Mouse (Mus musculus) testis, adult 2 months (tissue): Measurements from ENCODE around the gene Zfp787. TPM values are rescaled to one million over a fixed set of nuclear protein-coding genes. Genes with fewer than 3 reads are reported as not detected.
"Not testable (repeated sequence)": the region's sequence is repeated elsewhere in the genome, so short reads cannot be mapped to it uniquely, and the experiment has no call there.

Experiments
- H3K27ac ChIP-seq: fragments of 200-500 bp; 2 replicates; pipeline ENCODE4 v1.5.1; 2012; ENCODE audit warnings: low read depth, low read length; ENCODE audit not compliant: control insufficient read depth, insufficient read depth
- H3K27me3 ChIP-seq: fragments of 200-500 bp; 2 replicates; pipeline ENCODE4 v1.6.1; 2012; ENCODE audit warnings: mild to moderate bottlenecking, low read length, moderate library complexity; ENCODE audit not compliant: control insufficient read depth, insufficient read depth
- H3K36me3 ChIP-seq: fragments of 200-500 bp; 2 replicates; pipeline ENCODE4 v1.6.1; 2012; ENCODE audit warnings: mild to moderate bottlenecking, low read length; ENCODE audit not compliant: control insufficient read depth, insufficient read depth
- H3K4me1 ChIP-seq: fragments of 200-500 bp; 2 replicates; pipeline ENCODE4 v1.6.1; 2012; ENCODE audit warnings: low read length; ENCODE audit not compliant: control insufficient read depth, insufficient read depth
- H3K4me3 ChIP-seq: fragments of 200-500 bp; 2 replicates; pipeline ENCODE4 v1.5.1; 2012; ENCODE audit warnings: low read depth, mild to moderate bottlenecking, low read length, moderate library complexity, mixed read lengths; ENCODE audit not compliant: control insufficient read depth
- CTCF ChIP-seq: fragments of 200-500 bp; IDR thresholded peaks from 2 replicates; pipeline ENCODE4 v1.5.1; 2012; ENCODE audit warnings: low read depth, mild to moderate bottlenecking, inconsistent platforms, low read length, moderate library complexity; ENCODE audit not compliant: control insufficient read depth, insufficient read depth, insufficient replicate concordance
- POLR2A ChIP-seq: fragments of 200-500 bp; IDR thresholded peaks from 2 replicates; pipeline ENCODE4 v1.6.1; 2012; ENCODE audit warnings: low read depth, mild to moderate bottlenecking, inconsistent platforms, low read length, moderate library complexity; ENCODE audit not compliant: control insufficient read depth
- polyA plus RNA-seq: library from polyadenylated mRNA; depleted of rRNA; stranded (reverse); fragments of >200 nt; gene quantifications from 2 replicates; pipeline ENCODE4 v1.2.3, GENCODE M21; 2012

Gene Zfp787
- polyA plus RNA-seq, 1 experiment: 41.0 TPM

DNA sequence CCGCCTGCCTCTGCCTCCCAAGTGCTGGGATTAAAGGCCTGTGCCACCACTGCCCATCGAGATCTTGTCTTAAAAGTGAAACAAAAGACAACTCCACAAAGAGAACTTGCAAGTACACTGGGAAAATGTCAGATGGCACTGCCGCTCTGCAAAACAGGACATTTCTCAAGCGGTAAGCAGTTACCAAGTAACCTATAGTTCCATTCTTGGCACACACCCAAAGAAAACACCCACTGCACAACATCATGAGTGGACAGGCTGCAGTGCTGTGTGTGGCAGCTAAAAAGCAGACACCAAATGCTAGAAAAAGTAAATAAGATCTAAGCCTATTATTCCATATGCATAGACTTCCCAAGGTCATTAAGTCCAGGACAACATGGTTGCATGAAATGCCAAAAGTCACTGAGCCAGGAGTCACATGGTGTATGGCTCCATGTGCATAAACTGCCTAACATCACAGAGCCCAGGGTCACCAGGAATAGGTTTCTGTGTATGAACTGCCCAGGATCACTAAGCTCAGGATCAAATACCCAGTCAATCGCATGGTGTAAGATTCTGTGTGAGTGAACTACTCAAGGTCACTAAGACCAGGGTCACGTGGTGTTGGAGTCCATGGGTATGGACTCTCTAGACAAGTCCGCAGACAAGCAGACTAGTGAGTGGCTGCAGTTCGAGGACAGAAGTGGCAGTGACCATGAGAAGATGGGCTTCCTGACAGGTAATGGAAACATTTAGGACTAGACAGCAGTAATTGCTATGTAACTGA is 10.2 kb downstream of the Zfp787 start:
- TF ChIP-seq POLR2A (no peak), CTCF (no peak)

GRCm38 (mm10) chr7:6143991-6144531 is 11.7 kb downstream of the Zfp787 start:
- Histone ChIP-seq H3K27me3 (no peaks in the 10 kb centered on the region), H3K4me1 (peaks cover 8% of the 10 kb centered on the region), H3K36me3 (no peaks in the 10 kb centered on the region; the same call in 1 of the 2 replicates), H3K27ac (peak overlapping the region; percentile 30; the same call in 1 of the 2 replicates), H3K4me3 (no peak overlapping the region)
- TF ChIP-seq CTCF (no peak), POLR2A (no peak)

More for the DNA sequence above, 10.2 kb downstream of the Zfp787 start:
- H3K4me3 ChIP-seq: no peak overlapping the region
- H3K27me3 ChIP-seq: no peaks in the 10 kb centered on the region
- H3K4me1 ChIP-seq: peaks cover 10% of the 10 kb centered on the region
- H3K27ac ChIP-seq: peak overlapping the region; percentile 30
- no peaks in the 10 kb centered on the region; the same call in 1 of the 2 replicates for H3K36me3 ChIP-seq

GRCm38 (mm10) chr7:6139295-6139694 is 16.5 kb downstream of the Zfp787 start:
- no peak overlapping the region for H3K4me3 ChIP-seq
- TF ChIP-seq POLR2A (no peak), CTCF (no peak)
- H3K4me1 ChIP-seq: peaks cover 3% of the 10 kb centered on the region
- no peaks in the 10 kb centered on the region; the same call in 1 of the 2 replicates for H3K36me3 ChIP-seq
- H3K27me3 ChIP-seq: no peaks in the 10 kb centered on the region
- no peak overlapping the region for H3K27ac ChIP-seq

- Histone ChIP-seq H3K27ac (no peak overlapping the region), H3K4me3 (peak overlapping the region; percentile 27), H3K36me3 (no peaks in the 10 kb centered on the region), H3K4me1 (peaks cover 7% of the 10 kb centered on the region), H3K27me3 (no peaks in the 10 kb centered on the region)
- no peak for TF ChIP-seq POLR2A
- no peak for TF ChIP-seq CTCF
Observed at GRCm38 (mm10) chr7:6136497-6136896, 19.3 kb downstream of the Zfp787 start.

DNA sequence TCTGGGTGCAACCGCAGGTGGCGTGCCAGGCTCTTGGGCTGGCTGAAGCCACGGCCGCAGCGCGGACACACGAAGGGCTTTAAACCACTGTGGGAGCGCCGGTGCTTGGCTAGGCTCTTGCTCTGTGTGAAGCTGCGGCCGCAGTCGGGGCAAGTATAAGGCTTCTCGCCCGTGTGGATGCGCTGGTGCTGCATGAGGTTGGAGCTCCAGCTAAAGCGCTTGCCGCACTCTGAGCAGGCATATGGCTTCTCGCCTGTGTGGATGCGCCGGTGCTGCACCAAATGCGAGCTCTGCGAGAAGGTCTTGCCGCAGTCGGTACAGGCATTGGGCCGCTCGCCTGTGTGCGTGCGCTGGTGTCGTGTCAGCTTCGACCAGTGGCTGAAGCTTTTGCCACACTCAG is 23.2 kb downstream of the Zfp787 start:
- Histone ChIP-seq H3K36me3 (no peaks in the 10 kb centered on the region), H3K27me3 (no peaks in the 10 kb centered on the region), H3K4me1 (peaks cover 7% of the 10 kb centered on the region), H3K27ac (no peak overlapping the region), H3K4me3 (peak overlapping the region; percentile 20)
- TF ChIP-seq CTCF: no peak
- no peak for TF ChIP-seq POLR2A

DNA sequence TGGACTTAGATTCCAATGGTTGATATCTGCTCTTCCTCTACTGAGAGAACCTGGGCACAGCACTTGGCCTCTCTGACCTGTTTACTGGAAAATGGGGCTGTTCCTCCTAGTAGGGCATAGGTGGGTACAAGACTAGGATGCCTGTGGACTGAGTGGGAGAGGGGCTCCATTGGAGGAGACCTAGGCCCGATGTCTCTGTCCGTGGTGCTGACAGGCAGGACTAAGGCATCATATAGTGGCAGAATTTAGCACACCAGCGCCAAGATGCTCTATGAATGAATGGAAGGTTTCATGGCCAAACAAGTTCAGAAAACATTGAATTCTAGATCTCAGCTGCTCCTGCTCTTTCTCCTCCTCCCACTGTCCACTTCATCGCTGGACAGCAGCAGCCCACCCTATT is 25.5 kb downstream of the Zfp787 start:
- H3K4me3 ChIP-seq: no peak overlapping the region
- H3K36me3 ChIP-seq: no peaks in the 10 kb centered on the region
- no peak for TF ChIP-seq CTCF
- no peaks in the 10 kb centered on the region for H3K27me3 ChIP-seq
- H3K27ac ChIP-seq: no peak overlapping the region
- H3K4me1 ChIP-seq: peaks cover 7% of the 10 kb centered on the region

DNA sequence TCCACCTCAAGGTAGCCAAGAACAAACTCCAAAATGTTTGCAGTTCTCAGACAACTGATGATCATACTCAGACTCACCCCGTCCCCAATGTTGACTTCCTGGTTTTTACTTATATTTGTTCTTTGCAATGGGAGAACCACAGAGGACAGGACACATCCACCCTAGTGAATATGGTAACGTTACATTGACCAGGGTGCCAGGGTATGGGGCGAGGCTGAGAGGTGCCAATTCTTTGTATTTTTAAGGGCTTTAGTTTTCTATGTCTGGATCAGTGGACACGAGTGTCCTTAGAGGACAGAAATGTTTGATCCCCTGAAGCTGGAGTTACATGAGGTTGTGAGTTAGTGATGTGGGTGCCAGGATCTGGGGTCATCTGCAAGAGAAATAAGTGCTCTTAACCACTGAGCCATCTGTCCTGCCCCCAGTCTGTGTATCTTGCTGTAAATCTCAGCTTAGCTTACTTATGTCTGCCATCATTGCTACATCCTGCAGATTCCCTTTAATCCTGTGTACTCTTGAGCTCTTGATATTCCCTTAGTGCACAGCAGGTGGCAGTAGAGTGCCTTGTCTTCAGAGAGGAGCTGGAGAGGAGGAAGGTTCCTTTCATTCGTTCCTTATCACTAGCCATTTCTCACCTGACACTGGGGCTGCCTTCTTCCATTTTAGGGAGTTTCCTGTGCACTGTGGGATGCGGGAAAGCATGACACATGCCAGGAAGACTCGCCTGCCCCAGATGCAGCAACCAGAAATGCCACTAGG is 28.9 kb downstream of the Zfp787 start:
- peak; percentile 45; the same call in 1 of the 2 replicates for TF ChIP-seq CTCF
- no peak for TF ChIP-seq POLR2A
- H3K36me3 ChIP-seq: no peaks in the 10 kb centered on the region

GRCm38 (mm10) chr7:6121128-6121527 is 34.7 kb downstream of the Zfp787 start:
- H3K27me3 ChIP-seq, H3K27ac ChIP-seq, H3K4me3 ChIP-seq, H3K4me1 ChIP-seq, H3K36me3 ChIP-seq: not testable (repeated sequence)

More for the DNA sequence above, 28.9 kb downstream of the Zfp787 start:
- H3K4me1 ChIP-seq: 0 out of 2 replicates have a peak, but pooled peaks cover 2% of the 10 kb centered on the region
- H3K27me3 ChIP-seq: no peaks in the 10 kb centered on the region
- no peak overlapping the region for H3K4me3 ChIP-seq
- H3K27ac ChIP-seq: no peak overlapping the region

- H3K36me3 ChIP-seq, H3K27me3 ChIP-seq, H3K4me1 ChIP-seq, H3K27ac ChIP-seq, H3K4me3 ChIP-seq: not testable (repeated sequence)
Observed at GRCm38 (mm10) chr7:6120104-6120503, 35.7 kb downstream of the Zfp787 start.
